Mouse (Mus musculus) CD4-positive naive resting alpha-beta T cell, adult 57 days (primary cell): ENCODE measurements around the gene Riok1. TPM values are rescaled to one million over a fixed set of nuclear protein-coding genes. Genes with fewer than 3 reads are reported as not detected.

ENCODE experiments used
- total RNA-seq: library from RNA; stranded (reverse); gene quantifications from one replicate; pipeline ENCODE4 v1.2.4, GENCODE M21; 2023

Gene Riok1
- total RNA-seq, result 220 TPM

GRCm38 (mm10) chr13:38036343-38037043 lies at the start of gene Riok1:
Riok1 (plus strand) TSS chr13:38036995.

GRCm38 (mm10) chr13:37993704-37994404 lies 42.9 kb upstream of the Riok1 start, which contains the start of gene Ssr1:
Ssr1 (minus strand) TSS chr13:37994217.

GRCm38 (mm10) chr13:38037044-38037687 lies 371 bp downstream of the Riok1 start, which contains the start of gene Cage1:
Cage1 (minus strand) TSS chr13:38037069.

Other genes starting within 250 kb of the Riok1 start
- 56.5 TPM for gene Ssr1, start 42.8 kb upstream of the Riok1 start, total RNA-seq
- gene Cage1, start 74 bp downstream of the Riok1 start, total RNA-seq, result 2.2 TPM
- gene Dsp, start 114.3 kb downstream of the Riok1 start, total RNA-seq, result 0.15 TPM
- 59.2 TPM for gene Snrnp48, start 167.9 kb downstream of the Riok1 start, total RNA-seq